ENCODE assay signal across 11 mouse cellular contexts in genomic region chr13:76547854-76548253, GRCm38 (mm10).
DNase-seq lines count a peak whose midpoint lies in the region.
"Had no signal": no experiment of that assay in that cellular context is flagged by ENCODE, and none has a peak within 500 bp of the region (broad histone marks: within the 10 kb centered on the region; RNA-seq: fewer than 3 reads in every experiment).

No protein-coding gene starts in this region.

- intact Hi-C loops in heart, postnatal 25 days (cut with DNase I): no loop called here

- DNase-seq in brain, adult 2 months (ENCODE audit: low read depth, low spot score): peak; percentile 68
- peak; percentile 69 for DNase-seq in cerebellum, adult 11-12 months
- peak; percentile 81 for DNase-seq in cerebellum, adult 9-10 months
- peak; percentile 53 to 60 for DNase-seq in cerebellum, postnatal 25 days
- no peak for DNase-seq in ovary, postnatal 10 days (ENCODE audit: low spot score)
- no peak for DNase-seq in right cerebral cortex, adult 18-20 months
- DNase-seq in heart, postnatal 25 days (ENCODE audit: low spot score): no peak
- DNase-seq: adrenal gland, postnatal 14 days; gastrocnemius, adult 2 months; gastrocnemius, postnatal 25 days; heart, postnatal 36 days had no signal

Comparison
In these comparisons a context has a peak if more than half of its experiments do, and no peak if none do; other contexts are left out.
1. DNase-seq: peak in brain, adult 2 months (single experiment), cerebellum, adult 11-12 months (single experiment), cerebellum, adult 9-10 months (single experiment) and cerebellum, postnatal 25 days (2 of 2); none in ovary, postnatal 10 days (single experiment), right cerebral cortex, adult 18-20 months (single experiment) and heart, postnatal 25 days (single experiment).